Mouse (Mus musculus) adrenal gland, adult (tissue): ENCODE measurements at regions not wholly inside any gene's neighbourhood (a gene's known extent, or its start where the extent isn't known, plus 50 kb on each side); places are given as distances from the start of the nearest gene placed in this dataset.

Experiments
- DNase-seq, 2 experiments: peaks; one replicate each; pipeline ENCODE4 v3.0.0; 2022 to 2023; ENCODE audit warnings: low spot score in 1 of 2; ENCODE audit not compliant: inconsistent age in 2 of 2

GRCm38 (mm10) chr13:56021716-56022115 lies 114.4 kb downstream of the H2afy start:
- peak; percentile 44 to 75 for DNase-seq

- no peak for DNase-seq
Observed at GRCm38 (mm10) chr13:56014006-56014405, 122.2 kb downstream of the H2afy start.

- DNase-seq = no peak
Observed at GRCm38 (mm10) chr13:56010416-56010815, 125.7 kb downstream of the H2afy start.

- no peak for DNase-seq
Observed at GRCm38 (mm10) chr13:56006827-56007226, 129.3 kb downstream of the H2afy start.

GRCm38 (mm10) chr13:56005746-56006145 lies 130.4 kb downstream of the H2afy start:
- DNase-seq = no peak

GRCm38 (mm10) chr13:56003724-56004393 lies 132.3 kb downstream of the H2afy start:
- DNase-seq = peak; percentile 94 to 97

GRCm38 (mm10) chr13:55995255-55995654 lies 140.9 kb downstream of the H2afy start:
- no peak for DNase-seq

GRCm38 (mm10) chr13:55994460-55994859 lies 141.7 kb downstream of the H2afy start:
- peak; percentile 86 to 90 for DNase-seq

- peak; percentile 27 to 37 for DNase-seq
Observed at GRCm38 (mm10) chr13:55992699-55993098, 143.5 kb downstream of the H2afy start.

GRCm38 (mm10) chr13:55991216-55991615 lies 144.9 kb downstream of the H2afy start:
- DNase-seq = no peak

- no peak for DNase-seq
Observed at GRCm38 (mm10) chr13:55990186-55990585, 146.0 kb downstream of the H2afy start.

GRCm38 (mm10) chr13:55989401-55989800 lies 146.8 kb downstream of the H2afy start:
- DNase-seq = no peak

- no peak for DNase-seq
Observed at GRCm38 (mm10) chr13:55985396-55985795, 149.4 kb upstream of the Pitx1 start.

GRCm38 (mm10) chr13:55984772-55985171 lies 148.8 kb upstream of the Pitx1 start:
- no peak for DNase-seq

- DNase-seq = no peak
Observed at GRCm38 (mm10) chr13:55983851-55984250, 147.9 kb upstream of the Pitx1 start.

GRCm38 (mm10) chr13:55981041-55981440 lies 145.0 kb upstream of the Pitx1 start:
- DNase-seq = no peak

GRCm38 (mm10) chr13:55977902-55978301 lies 141.9 kb upstream of the Pitx1 start:
- no peak for DNase-seq

GRCm38 (mm10) chr13:55976911-55977381 lies 141.0 kb upstream of the Pitx1 start:
- DNase-seq = peak; percentile 49 to 79

GRCm38 (mm10) chr13:55974105-55974504 lies 138.1 kb upstream of the Pitx1 start:
- no peak for DNase-seq

- no peak for DNase-seq
Observed at GRCm38 (mm10) chr13:55970687-55971086, 134.7 kb upstream of the Pitx1 start.

- no peak for DNase-seq
Observed at GRCm38 (mm10) chr13:55969473-55969872, 133.5 kb upstream of the Pitx1 start.

GRCm38 (mm10) chr13:55967151-55967550 lies 131.2 kb upstream of the Pitx1 start:
- no peak for DNase-seq

- DNase-seq = peak; percentile 62 to 86
Observed at GRCm38 (mm10) chr13:55963005-55963620, 127.1 kb upstream of the Pitx1 start.
